Mouse (Mus musculus) ES-Bruce4 (cell line): ENCODE results near the gene Zfp454.

Experiments used
- CTCF ChIP-seq: IDR thresholded peaks from one replicate; pipeline ENCODE4 v1.8.1; 2011; ENCODE audit warnings: low read depth, low read length
- EP300 ChIP-seq: IDR thresholded peaks from 2 replicates; pipeline ENCODE4 v1.6.1; 2011; ENCODE audit warnings: low read depth, low read length; ENCODE audit not compliant: insufficient read depth
- POLR2A ChIP-seq: IDR thresholded peaks from one replicate; pipeline ENCODE4 v1.8.1; 2011; ENCODE audit warnings: low read length; ENCODE audit not compliant: insufficient read depth

GRCm38 (mm10) chr11:50850177-50850735 is 37.2 kb downstream of the Zfp454 start, which contains the start of gene Grm6:
- TF ChIP-seq POLR2A (no peak), CTCF (no peak), EP300 (no peak)
